Mouse (Mus musculus): ENCODE measurements at regions not wholly inside any gene's neighbourhood (a gene's known extent, or its start where the extent isn't known, plus 50 kb on each side); places are given as distances from the start of the nearest gene placed in this dataset.

- no peak for TF ChIP-seq GATA1 (IDR thresholded peaks at IDR 0.05; ENCODE audit: borderline replicate concordance, low read length)
- no peak for TF ChIP-seq FLI1 (IDR thresholded peaks at IDR 0.05; ENCODE audit: low read length)
Observed at GRCm38 (mm10) chr1:79979863-79980262, 118.9 kb upstream of the Serpine2 start.
